Mouse (Mus musculus): ENCODE results near the gene Prkca. TPM values are rescaled to one million over a fixed set of nuclear protein-coding genes. Genes with fewer than 3 reads are reported as not detected.

Gene Prkca
- total RNA-seq, 1 experiment, result 8.4 TPM

- in situ Hi-C loops (cut with MboI; ENCODE audit: low sequenced_read_pairs in 2 of 2, unreplicated experiment in 2 of 2), result no loop called here
- no peak for DNase-seq (ENCODE audit: low read depth, low spot score)
These were observed 23.2 kb downstream of the Prkca start for GRCm38 (mm10) chr11:108320561-108320960.

GRCm38 (mm10) chr11:108319162-108319561, 24.6 kb downstream of the Prkca start:
- in situ Hi-C loops (cut with MboI; ENCODE audit: low sequenced_read_pairs in 2 of 2, unreplicated experiment in 2 of 2), result no loop called here
- no peak overlapping the region for H3K27ac ChIP-seq (ENCODE audit: insufficient read depth, low read depth, low read length, poor library complexity, severe bottlenecking)

More at GRCm38 (mm10) chr11:108320561-108320960, 23.2 kb downstream of the Prkca start:
- no peak overlapping the region for H3K9ac ChIP-seq (ENCODE audit: insufficient read depth, low read depth, low read length, poor library complexity, severe bottlenecking)
- H3K4me1 ChIP-seq (ENCODE audit: control insufficient read depth in 2 of 2, insufficient read depth in 2 of 2, low read length in 2 of 2, poor library complexity in 1 of 2), result no peaks in the 10 kb centered on the region
- H3K4me3 ChIP-seq (ENCODE audit: insufficient read depth in 1 of 2, low read depth in 1 of 2, low read length in 2 of 2, poor library complexity in 1 of 2, severe bottlenecking in 1 of 2), result no peak overlapping the region
- H3K9me3 ChIP-seq (ENCODE audit: control insufficient read depth, insufficient read depth, low read depth, low read length), result no peaks in the 10 kb centered on the region
- TF ChIP-seq MAFK (IDR thresholded peaks at IDR 0.05; ENCODE audit: insufficient read depth, low read depth, low read length), result no peak
- H3K27ac ChIP-seq (ENCODE audit: insufficient read depth, low read depth, low read length, poor library complexity, severe bottlenecking), result no peak overlapping the region
- no peaks in the 10 kb centered on the region for H3K36me3 ChIP-seq (ENCODE audit: control insufficient read depth, insufficient read depth, low read length, poor library complexity, severe bottlenecking)

GRCm38 (mm10) chr11:108317878-108318277, 25.9 kb downstream of the Prkca start:
- Histone ChIP-seq H3K4me1 (ENCODE audit: control insufficient read depth in 2 of 2, insufficient read depth in 2 of 2, low read length in 2 of 2, poor library complexity in 1 of 2) (no peaks in the 10 kb centered on the region), H3K9me3 (ENCODE audit: control insufficient read depth, insufficient read depth, low read depth, low read length) (no peaks in the 10 kb centered on the region), H3K9ac (ENCODE audit: insufficient read depth, low read depth, low read length, poor library complexity, severe bottlenecking) (no peak overlapping the region), H3K27ac (ENCODE audit: insufficient read depth, low read depth, low read length, poor library complexity, severe bottlenecking) (no peak overlapping the region), H3K4me3 (ENCODE audit: insufficient read depth in 1 of 2, low read depth in 1 of 2, low read length in 2 of 2, poor library complexity in 1 of 2, severe bottlenecking in 1 of 2) (no peak overlapping the region), H3K36me3 (ENCODE audit: control insufficient read depth, insufficient read depth, low read length, poor library complexity, severe bottlenecking) (no peaks in the 10 kb centered on the region)
- in situ Hi-C loops (cut with MboI; ENCODE audit: low sequenced_read_pairs in 2 of 2, unreplicated experiment in 2 of 2), result no loop called here
- TF ChIP-seq HCFC1 (IDR thresholded peaks at IDR 0.05; ENCODE audit: borderline replicate concordance, insufficient read depth, low read length) (no peak), ZNF384 (IDR thresholded peaks at IDR 0.05; ENCODE audit: low read depth, low read length) (no peak), ZC3H11A (IDR thresholded peaks at IDR 0.05; ENCODE audit: borderline replicate concordance, low read depth, low read length) (no peak), CHD2 (IDR thresholded peaks at IDR 0.05; ENCODE audit: low read depth, low read length) (no peak), MAFK (IDR thresholded peaks at IDR 0.05; ENCODE audit: insufficient read depth, low read depth, low read length) (no peak)
- DNase-seq (ENCODE audit: low read depth, low spot score), result no peak

More at GRCm38 (mm10) chr11:108319162-108319561, 24.6 kb downstream of the Prkca start:
- no peaks in the 10 kb centered on the region for H3K4me1 ChIP-seq (ENCODE audit: control insufficient read depth in 2 of 2, insufficient read depth in 2 of 2, low read length in 2 of 2, poor library complexity in 1 of 2)
- H3K9ac ChIP-seq (ENCODE audit: insufficient read depth, low read depth, low read length, poor library complexity, severe bottlenecking), result no peak overlapping the region
- no peaks in the 10 kb centered on the region for H3K9me3 ChIP-seq (ENCODE audit: control insufficient read depth, insufficient read depth, low read depth, low read length)
- no peak for TF ChIP-seq MAFK (IDR thresholded peaks at IDR 0.05; ENCODE audit: insufficient read depth, low read depth, low read length)
- TF ChIP-seq CHD2 (IDR thresholded peaks at IDR 0.05; ENCODE audit: low read depth, low read length), result no peak
- no peak for TF ChIP-seq ZNF384 (IDR thresholded peaks at IDR 0.05; ENCODE audit: low read depth, low read length)
- no peak for TF ChIP-seq HCFC1 (IDR thresholded peaks at IDR 0.05; ENCODE audit: borderline replicate concordance, insufficient read depth, low read length)
- no peak for TF ChIP-seq ZC3H11A (IDR thresholded peaks at IDR 0.05; ENCODE audit: borderline replicate concordance, low read depth, low read length)
- H3K4me3 ChIP-seq (ENCODE audit: insufficient read depth in 1 of 2, low read depth in 1 of 2, low read length in 2 of 2, poor library complexity in 1 of 2, severe bottlenecking in 1 of 2), result no peak overlapping the region
- no peak for DNase-seq (ENCODE audit: low read depth, low spot score)
- H3K36me3 ChIP-seq (ENCODE audit: control insufficient read depth, insufficient read depth, low read length, poor library complexity, severe bottlenecking), result no peaks in the 10 kb centered on the region

- in situ Hi-C loops (cut with MboI; ENCODE audit: low sequenced_read_pairs in 2 of 2, unreplicated experiment in 2 of 2), result no loop called here
- Histone ChIP-seq H3K9me3 (ENCODE audit: control insufficient read depth, insufficient read depth, low read depth, low read length) (no peaks in the 10 kb centered on the region), H3K9ac (ENCODE audit: insufficient read depth, low read depth, low read length, poor library complexity, severe bottlenecking) (no peak overlapping the region), H3K36me3 (ENCODE audit: control insufficient read depth, insufficient read depth, low read length, poor library complexity, severe bottlenecking) (no peaks in the 10 kb centered on the region), H3K4me1 (ENCODE audit: control insufficient read depth in 2 of 2, insufficient read depth in 2 of 2, low read length in 2 of 2, poor library complexity in 1 of 2) (no peaks in the 10 kb centered on the region), H3K4me3 (ENCODE audit: insufficient read depth in 1 of 2, low read depth in 1 of 2, low read length in 2 of 2, poor library complexity in 1 of 2, severe bottlenecking in 1 of 2) (no peak overlapping the region), H3K27ac (ENCODE audit: insufficient read depth, low read depth, low read length, poor library complexity, severe bottlenecking) (no peak overlapping the region)
- no peak for DNase-seq (ENCODE audit: low read depth, low spot score)
- TF ChIP-seq MAFK (IDR thresholded peaks at IDR 0.05; ENCODE audit: insufficient read depth, low read depth, low read length), result no peak
- no peak for TF ChIP-seq HCFC1 (IDR thresholded peaks at IDR 0.05; ENCODE audit: borderline replicate concordance, insufficient read depth, low read length)
- TF ChIP-seq ZNF384 (IDR thresholded peaks at IDR 0.05; ENCODE audit: low read depth, low read length), result no peak
- no peak for TF ChIP-seq ZC3H11A (IDR thresholded peaks at IDR 0.05; ENCODE audit: borderline replicate concordance, low read depth, low read length)
- TF ChIP-seq CHD2 (IDR thresholded peaks at IDR 0.05; ENCODE audit: low read depth, low read length), result no peak
These were observed 28.0 kb downstream of the Prkca start for GRCm38 (mm10) chr11:108315736-108316135.

- H3K9me3 ChIP-seq (ENCODE audit: control insufficient read depth, insufficient read depth, low read depth, low read length), result no peaks in the 10 kb centered on the region
- DNase-seq (ENCODE audit: low read depth, low spot score), result no peak
- TF ChIP-seq CHD2 (IDR thresholded peaks at IDR 0.05; ENCODE audit: low read depth, low read length) (no peak), ZNF384 (IDR thresholded peaks at IDR 0.05; ENCODE audit: low read depth, low read length) (no peak), HCFC1 (IDR thresholded peaks at IDR 0.05; ENCODE audit: borderline replicate concordance, insufficient read depth, low read length) (no peak), MAFK (IDR thresholded peaks at IDR 0.05; ENCODE audit: insufficient read depth, low read depth, low read length) (no peak), ZC3H11A (IDR thresholded peaks at IDR 0.05; ENCODE audit: borderline replicate concordance, low read depth, low read length) (no peak)
- H3K27ac ChIP-seq (ENCODE audit: insufficient read depth, low read depth, low read length, poor library complexity, severe bottlenecking), result no peak overlapping the region
- H3K4me1 ChIP-seq (ENCODE audit: control insufficient read depth in 2 of 2, insufficient read depth in 2 of 2, low read length in 2 of 2, poor library complexity in 1 of 2), result no peaks in the 10 kb centered on the region
- no peaks in the 10 kb centered on the region for H3K36me3 ChIP-seq (ENCODE audit: control insufficient read depth, insufficient read depth, low read length, poor library complexity, severe bottlenecking)
- no peak overlapping the region for H3K4me3 ChIP-seq (ENCODE audit: insufficient read depth in 1 of 2, low read depth in 1 of 2, low read length in 2 of 2, poor library complexity in 1 of 2, severe bottlenecking in 1 of 2)
- in situ Hi-C loops (cut with MboI; ENCODE audit: low sequenced_read_pairs in 2 of 2, unreplicated experiment in 2 of 2), result no loop called here
- no peak overlapping the region for H3K9ac ChIP-seq (ENCODE audit: insufficient read depth, low read depth, low read length, poor library complexity, severe bottlenecking)
These were observed 31.2 kb downstream of the Prkca start for GRCm38 (mm10) chr11:108312516-108312915.
